13 mouse cellular contexts compared by ENCODE assay signal in the genomic region with DNA sequence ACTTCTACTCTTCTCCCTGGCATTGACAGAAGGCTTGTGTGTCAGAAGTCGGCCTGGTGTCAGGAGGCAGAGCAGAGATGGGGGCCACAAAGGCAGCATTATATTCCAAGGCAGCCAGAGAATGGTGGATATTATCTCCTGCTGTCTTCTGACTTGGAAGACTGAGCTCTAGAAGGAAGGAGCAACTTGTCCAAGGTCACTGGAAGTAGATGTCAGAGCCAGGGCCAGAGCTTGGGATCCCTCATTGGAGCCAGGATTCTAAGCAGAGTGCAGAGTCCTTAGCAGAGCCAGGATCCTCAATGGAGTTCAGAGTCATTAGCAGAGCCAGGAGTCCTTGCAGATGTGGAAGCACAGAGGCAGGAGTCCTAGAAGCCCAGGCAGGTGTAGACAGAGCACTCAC. TPM values are rescaled to one million over a fixed set of nuclear protein-coding genes. Genes with fewer than 3 reads are reported as not detected.
DNase-seq lines count a peak whose midpoint lies in the region; ATAC-seq and TF ChIP-seq lines count a peak whose summit lies in the region.
"Had no signal": no experiment of that assay in that cellular context is flagged by ENCODE, and none has a peak within 500 bp of the region (broad histone marks: within the 10 kb centered on the region; RNA-seq: fewer than 3 reads in every experiment).

No protein-coding gene starts in this region.

- no peak for TF ChIP-seq POLR2A in kidney, adult 2 months (IDR thresholded peaks at IDR 0.05; ENCODE audit: low read depth, low read length)

- WGBS in kidney, adult 2 months = 48% methylated on average over 1 of the region's 1 CpGs
- 83% methylated on average over 1 of the region's 1 CpGs for WGBS in kidney, embryonic 16.5 days
- WGBS in stomach, postnatal 0 days = 47% methylated on average over 1 of the region's 1 CpGs

- TF ChIP-seq CTCF in kidney, adult 2 months (conservative IDR thresholded peaks at IDR 0.05; ENCODE audit: insufficient read depth, insufficient read length, low read depth, low read length) = no peak
- no peak for TF ChIP-seq CTCF in stomach, postnatal 0 days (IDR thresholded peaks at IDR 0.05; ENCODE audit: low read depth)

- intact Hi-C loops in heart, postnatal 10 days (cut with DNase I) = no loop called here
- intact Hi-C loops in left cerebral cortex, postnatal 10 days (cut with DNase I) = no loop called here

- peak overlapping the region; percentile 100 for H3K27ac ChIP-seq in kidney, adult 2 months (ENCODE audit: insufficient read depth, low read depth, low read length)
- H3K27ac ChIP-seq in kidney, embryonic 16.5 days (ENCODE audit: low read length) = no peak overlapping the region
- peak overlapping the region; percentile 100 for H3K27ac ChIP-seq in brown adipose tissue, adult 24 weeks (replicated peaks; ENCODE audit: low read depth, low read length)
- H3K27ac ChIP-seq in stomach, postnatal 0 days (replicated peaks) = no peak overlapping the region
- H3K27ac ChIP-seq: limb, embryonic 12.5 days had no signal

- TF ChIP-seq EP300 in stomach, postnatal 0 days (optimal IDR thresholded peaks at IDR 0.05) = no peak

- H3K36me3 ChIP-seq in kidney, adult 2 months (ENCODE audit: control insufficient read depth, insufficient read depth, low read length) = no peaks in the 10 kb centered on the region; the same call in 1 of the 2 replicates
- H3K36me3 ChIP-seq in kidney, embryonic 16.5 days (ENCODE audit: insufficient read depth, low read length) = peaks cover under 1% of the 10 kb centered on the region; the same call in 1 of the 2 replicates
- H3K36me3 ChIP-seq in stomach, postnatal 0 days (ENCODE audit: control insufficient read depth, insufficient read depth, low read length) = no peaks in the 10 kb centered on the region

- H3K9me3 ChIP-seq in kidney, embryonic 16.5 days (ENCODE audit: low read length) = no peaks in the 10 kb centered on the region
- H3K9me3 ChIP-seq in stomach, postnatal 0 days (ENCODE audit: control insufficient read depth, low read length) = no peaks in the 10 kb centered on the region
- H3K9me3 ChIP-seq: G1E; limb, embryonic 12.5 days had no signal

- H3K9ac ChIP-seq in kidney, embryonic 16.5 days (replicated peaks; ENCODE audit: low read length) = no peak overlapping the region
- no peak overlapping the region for H3K9ac ChIP-seq in stomach, postnatal 0 days (ENCODE audit: low read length)
- H3K9ac ChIP-seq: forebrain, postnatal 0 days; limb, embryonic 12.5 days had no signal

- peak; percentile 87 for DNase-seq in kidney, adult 2 months
- peak; percentile 73 to 79 for DNase-seq in heart, postnatal 10 days
- no peak for DNase-seq in stomach, postnatal 0 days (ENCODE audit: low spot score)
- no peak for DNase-seq in left cerebral cortex, postnatal 10 days (ENCODE audit: extremely low spot score in 1 of 2, low spot score in 2 of 2)
- DNase-seq in urinary bladder, adult 18-20 months (ENCODE audit: low spot score in 2 of 2) = no peak
- DNase-seq: forebrain, postnatal 0 days; lung, postnatal 10 days; right cerebral cortex, postnatal 25 days had no signal

- H3K4me3 ChIP-seq in kidney, adult 2 months (ENCODE audit: insufficient read depth, low read depth, low read length) = peak overlapping the region; percentile 79
- H3K4me3 ChIP-seq in kidney, embryonic 16.5 days (ENCODE audit: low read length) = no peak overlapping the region
- H3K4me3 ChIP-seq in brown adipose tissue, adult 24 weeks (ENCODE audit: insufficient read depth, low read depth, low read length) = peak overlapping the region; percentile 79
- H3K4me3 ChIP-seq in stomach, postnatal 0 days (ENCODE audit: low read depth, low read length) = no peak overlapping the region
- H3K4me3 ChIP-seq: limb, embryonic 12.5 days had no signal

- no peak for ATAC-seq in kidney, embryonic 16.5 days (ENCODE audit: low FRiP score, low TSS enrichment)
- ATAC-seq in stomach, postnatal 0 days (ENCODE audit: low FRiP score, low TSS enrichment) = 0 out of 2 replicates have a peak, but pooled peaks have one; percentile 38
- ATAC-seq: forebrain, postnatal 0 days; inflammation-experienced regulatory T-cells, adult 6 months had no signal

- H3K4me1 ChIP-seq in kidney, adult 2 months (ENCODE audit: control insufficient read depth, insufficient read depth, low read length) = peaks cover 7% of the 10 kb centered on the region; the same call in 1 of the 2 replicates
- H3K4me1 ChIP-seq in kidney, embryonic 16.5 days (ENCODE audit: insufficient read depth, low read length) = no peaks in the 10 kb centered on the region
- H3K4me1 ChIP-seq in brown adipose tissue, adult 24 weeks (ENCODE audit: control insufficient read depth, insufficient read depth, insufficient read length, low read length) = no peaks in the 10 kb centered on the region
- no peaks in the 10 kb centered on the region for H3K4me1 ChIP-seq in stomach, postnatal 0 days (replicated peaks; ENCODE audit: control insufficient read depth, insufficient read depth)
- H3K4me1 ChIP-seq: limb, embryonic 12.5 days had no signal

- no peaks in the 10 kb centered on the region for H3K27me3 ChIP-seq in kidney, adult 2 months (replicated peaks; ENCODE audit: control insufficient read depth, insufficient read depth, low read length)
- H3K27me3 ChIP-seq in kidney, embryonic 16.5 days (ENCODE audit: insufficient read depth, low read length) = no peaks in the 10 kb centered on the region
- no peaks in the 10 kb centered on the region for H3K27me3 ChIP-seq in stomach, postnatal 0 days (ENCODE audit: control insufficient read depth, insufficient read depth, low read length)
- H3K27me3 ChIP-seq: limb, embryonic 12.5 days had no signal

- no peak overlapping the region for H3K4me2 ChIP-seq in kidney, embryonic 16.5 days (replicated peaks; ENCODE audit: low read depth, low read length)
- no peak overlapping the region for H3K4me2 ChIP-seq in stomach, postnatal 0 days (replicated peaks; ENCODE audit: low read depth)
- H3K4me2 ChIP-seq: limb, embryonic 12.5 days had no signal

RNA-seq across cellular contexts. Expression of gene Pcbp1, which starts 10.1 kb away (rescaled TPM):
- polyA plus RNA-seq in kidney, adult 2 months (2012; rRNA removed) = 165 and 166 TPM in 2 replicates
- polyA plus RNA-seq in kidney, embryonic 16.5 days (2015; fragmentation: Nextera tagmentation; extraction: Ambion mirVana) = 195 and 234 TPM in 2 replicates
- 107 and 116 TPM in 2 replicates for polyA plus RNA-seq in brown adipose tissue, adult 24 weeks (2012; ENCODE audit: insufficient read depth, insufficient read length, missing spikeins)
- total RNA-seq in heart, postnatal 10 days (2021) = 100 to 1,000 TPM; 205 to 210 TPM
- 331 and 337 TPM in 2 replicates for polyA plus RNA-seq in stomach, postnatal 0 days (2015; fragmentation: Nextera tagmentation; extraction: Ambion mirVana)
- 100 to 1,000 TPM; 175 to 177 TPM for total RNA-seq in left cerebral cortex, postnatal 10 days (2021)

Comparison
In these comparisons a context has a peak if more than half of its experiments do, and no peak if none do; other contexts are left out.
1. H3K27ac ChIP-seq: peak in kidney, adult 2 months (single experiment) and brown adipose tissue, adult 24 weeks (single experiment); none in kidney, embryonic 16.5 days (single experiment) and stomach, postnatal 0 days (single experiment).
2. H3K4me3 ChIP-seq: peak in kidney, adult 2 months (single experiment) and brown adipose tissue, adult 24 weeks (single experiment); none in kidney, embryonic 16.5 days (single experiment) and stomach, postnatal 0 days (single experiment).
3. DNase-seq: peak in kidney, adult 2 months (single experiment) and heart, postnatal 10 days (2 of 2); none in stomach, postnatal 0 days (single experiment), left cerebral cortex, postnatal 10 days (0 of 2) and urinary bladder, adult 18-20 months (0 of 2).